Mouse (Mus musculus): ENCODE data around the gene Olfr1110.

DNA sequence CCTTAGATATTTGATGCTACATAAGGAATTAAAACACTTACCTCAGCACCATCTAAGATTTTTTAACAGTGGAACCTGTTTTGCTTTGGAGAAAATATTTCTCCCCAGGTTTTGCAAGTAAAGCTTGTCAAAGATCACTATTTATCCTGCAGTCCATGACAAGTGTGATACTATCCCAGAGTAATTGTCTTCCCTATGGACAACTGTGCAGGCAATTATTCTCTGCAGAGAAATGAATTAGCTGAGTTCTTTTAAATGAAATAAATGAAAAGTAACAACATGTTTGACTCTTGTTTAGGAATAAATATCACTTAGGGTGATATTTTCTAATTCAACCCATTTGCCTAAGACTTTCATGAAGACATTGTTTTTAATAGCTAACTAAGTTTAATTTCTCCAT lies 12.4 kb upstream of the Olfr1110 start, which contains the start of gene Olfr1111:
- TF ChIP-seq CTCF (IDR thresholded peaks at IDR 0.05; ENCODE audit: low read depth, low read length) (no peak), GATA1 (IDR thresholded peaks at IDR 0.05; ENCODE audit: borderline replicate concordance, low read length) (no peak), POLR2AphosphoS5 (IDR thresholded peaks at IDR 0.05; ENCODE audit: insufficient replicate concordance, low read depth, low read length) (no peak), TAL1 (conservative IDR thresholded peaks at IDR 0.05; ENCODE audit: low read depth, low read length) (no peak)
